Mouse (Mus musculus) ES-Bruce4 (cell line): Measurements from ENCODE around the gene Yju2. TPM values are rescaled to one million over a fixed set of nuclear protein-coding genes. Genes with fewer than 3 reads are reported as not detected.

ENCODE experiments used
- H3K27ac ChIP-seq: 2 replicates; pipeline ENCODE4 v1.5.1; 2012; ENCODE audit warnings: low read length, inconsistent platforms; ENCODE audit not compliant: insufficient read depth
- H3K27me3 ChIP-seq: 2 replicates; pipeline ENCODE4 v1.6.1; 2012; ENCODE audit warnings: mild to moderate bottlenecking, low read length, inconsistent platforms; ENCODE audit not compliant: control insufficient read depth, poor library complexity, insufficient read depth, severe bottlenecking
- H3K36me3 ChIP-seq: 2 replicates; pipeline ENCODE4 v1.6.1; 2012; ENCODE audit warnings: inconsistent platforms, mild to moderate bottlenecking, low read length, moderate library complexity; ENCODE audit not compliant: control insufficient read depth, poor library complexity, insufficient read depth, severe bottlenecking
- H3K4me1 ChIP-seq: one replicate; pipeline ENCODE4 v1.8.1; 2011; ENCODE audit warnings: low read length; ENCODE audit not compliant: control insufficient read depth, insufficient read depth
- H3K4me3 ChIP-seq: 2 replicates; pipeline ENCODE4 v1.5.1; 2011; ENCODE audit warnings: low read depth, mild to moderate bottlenecking, low read length
- H3K9ac ChIP-seq: 2 replicates; pipeline ENCODE4 v1.6.1; 2012; ENCODE audit warnings: low read depth, mild to moderate bottlenecking, inconsistent platforms; ENCODE audit not compliant: poor library complexity, severe bottlenecking
- H3K9me3 ChIP-seq: replicated peaks from 2 replicates; pipeline ENCODE4 v1.6.1; 2012; ENCODE audit warnings: mild to moderate bottlenecking, low read length, inconsistent platforms; ENCODE audit not compliant: control insufficient read depth, poor library complexity, insufficient read depth, severe bottlenecking
- CTCF ChIP-seq: IDR thresholded peaks from one replicate; pipeline ENCODE4 v1.8.1; 2011; ENCODE audit warnings: low read depth, low read length
- EP300 ChIP-seq: IDR thresholded peaks from 2 replicates; pipeline ENCODE4 v1.6.1; 2011; ENCODE audit warnings: low read depth, low read length; ENCODE audit not compliant: insufficient read depth
- POLR2A ChIP-seq: IDR thresholded peaks from one replicate; pipeline ENCODE4 v1.8.1; 2011; ENCODE audit warnings: low read length; ENCODE audit not compliant: insufficient read depth
- polyA plus RNA-seq: library from polyadenylated mRNA; stranded (reverse); fragments of >200 nt; gene quantifications from 2 replicates; pipeline ENCODE4 v1.2.4, GENCODE M21; 2011; ENCODE audit warnings: low read depth; ENCODE audit not compliant: missing spikeins, insufficient read depth, insufficient read length

Yju2 gene
- polyA plus RNA-seq, 1 experiment, result 10.7 TPM

DNA sequence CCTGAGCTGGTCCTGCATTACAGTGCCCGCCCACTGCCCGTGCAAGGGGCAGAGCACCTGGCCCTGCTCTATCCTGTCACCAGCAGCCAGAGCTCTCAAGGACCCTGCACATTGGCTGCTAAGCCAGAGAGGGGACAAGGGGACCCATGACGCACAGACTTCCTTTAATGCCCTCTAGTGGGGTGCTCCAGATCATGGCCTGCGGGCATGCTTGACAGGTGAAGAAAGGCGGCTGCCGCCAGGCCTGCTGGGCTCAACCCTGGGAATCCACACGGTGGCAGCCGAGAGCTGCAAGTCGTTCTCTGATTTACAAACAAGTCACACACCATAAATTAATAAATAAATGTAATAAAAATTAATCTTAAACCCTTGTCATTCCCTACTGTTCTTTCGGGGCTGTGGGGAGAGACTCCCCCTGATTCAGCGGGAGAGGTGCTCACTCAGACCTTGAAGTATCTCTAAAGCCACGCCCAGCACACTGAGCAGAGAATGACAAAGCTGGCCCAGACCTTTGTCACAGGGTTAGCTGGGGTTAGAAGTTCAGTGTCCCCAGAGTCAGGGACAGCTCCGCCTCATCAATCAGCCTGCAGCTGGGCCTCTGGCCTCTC lies 17.5 kb downstream of the Yju2 start:
- TF ChIP-seq CTCF, result peak; percentile 73
- TF ChIP-seq POLR2A, result no peak
- TF ChIP-seq EP300, result no peak
- peak overlapping the region; percentile 42 for H3K27ac ChIP-seq

DNA sequence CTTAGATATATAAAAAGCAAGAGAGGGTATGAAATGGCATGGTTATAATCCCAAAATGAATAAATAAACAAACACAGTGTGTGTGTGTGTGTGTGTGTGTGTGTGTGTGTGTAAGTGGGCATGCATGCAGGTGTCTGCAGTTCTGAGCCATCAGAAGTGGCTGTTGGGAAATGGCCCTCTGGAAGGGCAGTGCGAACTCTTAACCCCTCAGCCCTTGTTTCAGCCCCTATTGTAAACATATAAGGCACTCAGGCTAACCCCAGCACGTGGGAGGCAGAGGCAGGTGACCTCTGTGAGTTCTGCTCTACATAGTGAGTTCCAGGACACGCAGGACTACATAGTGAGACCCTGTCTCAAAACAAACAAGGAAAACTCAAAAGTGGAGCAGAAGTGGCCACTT lies 18.4 kb downstream of the Yju2 start:
- H3K9ac ChIP-seq, result no peak overlapping the region
- no peaks in the 10 kb centered on the region for H3K4me1 ChIP-seq
- no peak overlapping the region for H3K4me3 ChIP-seq
- no peak overlapping the region for H3K27ac ChIP-seq
- no peak for TF ChIP-seq CTCF
- H3K36me3 ChIP-seq, result no peaks in the 10 kb centered on the region
- no peaks in the 10 kb centered on the region for H3K27me3 ChIP-seq
- H3K9me3 ChIP-seq, result no peaks in the 10 kb centered on the region

More for the DNA sequence above, 17.5 kb downstream of the Yju2 start:
- no peaks in the 10 kb centered on the region for H3K27me3 ChIP-seq
- no peak overlapping the region for H3K4me3 ChIP-seq
- H3K9ac ChIP-seq, result no peak overlapping the region
- no peaks in the 10 kb centered on the region for H3K9me3 ChIP-seq
- no peaks in the 10 kb centered on the region for H3K36me3 ChIP-seq
- no peaks in the 10 kb centered on the region for H3K4me1 ChIP-seq

DNA sequence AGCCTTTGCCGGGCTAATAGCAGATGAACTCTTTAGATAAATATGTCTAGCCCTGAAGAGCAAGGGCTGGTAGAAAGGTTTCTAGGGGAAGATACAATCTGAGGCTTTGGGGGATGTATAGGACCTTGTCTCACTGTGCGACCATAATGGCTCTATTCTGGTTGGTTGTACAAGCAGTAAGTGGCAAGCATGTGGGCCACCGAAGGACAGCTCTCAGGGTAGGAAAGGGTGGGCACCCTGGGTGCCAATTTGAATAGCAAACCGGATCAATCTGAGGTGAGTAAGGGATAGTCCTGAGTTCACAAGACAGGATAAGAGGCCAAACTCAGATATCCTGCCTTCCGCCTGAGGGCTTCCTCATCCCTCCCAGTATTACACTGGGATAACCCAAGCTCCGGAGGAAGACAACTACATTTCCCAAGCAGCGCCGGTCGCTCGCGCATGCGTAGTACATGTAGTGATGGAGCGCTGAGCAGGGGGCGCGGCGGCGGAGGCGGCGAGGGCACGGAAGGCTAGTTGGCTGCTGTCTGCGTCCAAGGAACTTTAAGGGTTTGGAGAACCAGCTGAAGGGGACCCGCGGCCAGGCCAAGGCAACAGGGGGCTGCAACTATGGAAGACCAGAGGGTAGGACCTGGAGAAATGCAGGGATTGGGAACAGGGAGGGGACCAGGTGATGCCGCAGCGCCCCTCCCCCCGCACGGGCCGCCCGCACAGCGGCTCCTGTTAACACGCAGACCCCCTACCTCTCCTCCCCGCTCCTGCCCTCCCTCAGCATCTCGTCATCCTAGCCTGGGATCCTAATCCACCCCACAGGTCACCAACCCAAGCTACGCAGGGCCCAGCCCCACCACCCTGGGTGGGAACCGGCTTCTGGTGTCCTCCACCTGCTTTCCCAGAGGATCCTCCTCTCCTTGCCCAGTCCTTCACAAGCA lies 27.4 kb downstream of the Yju2 start, which contains the start of gene Fsd1:
Gene Fsd1 (plus strand): TSS at position 480 of the 932 bp plus-strand sequence.
- H3K4me1 ChIP-seq, result no peaks in the 10 kb centered on the region
- H3K4me3 ChIP-seq, result peak within 1 kb of the TSS; percentile 72
- H3K36me3 ChIP-seq, result no peaks in the 10 kb centered on the region
- H3K27ac ChIP-seq, result no peak within 1 kb of the TSS
- H3K27me3 ChIP-seq, result no peaks in the 10 kb centered on the region
- peak within 1 kb of the TSS; percentile 17 for H3K9ac ChIP-seq
- H3K9me3 ChIP-seq, result no peaks in the 10 kb centered on the region
- no peak for TF ChIP-seq CTCF
- no peak for TF ChIP-seq POLR2A
- no peak for TF ChIP-seq EP300

DNA sequence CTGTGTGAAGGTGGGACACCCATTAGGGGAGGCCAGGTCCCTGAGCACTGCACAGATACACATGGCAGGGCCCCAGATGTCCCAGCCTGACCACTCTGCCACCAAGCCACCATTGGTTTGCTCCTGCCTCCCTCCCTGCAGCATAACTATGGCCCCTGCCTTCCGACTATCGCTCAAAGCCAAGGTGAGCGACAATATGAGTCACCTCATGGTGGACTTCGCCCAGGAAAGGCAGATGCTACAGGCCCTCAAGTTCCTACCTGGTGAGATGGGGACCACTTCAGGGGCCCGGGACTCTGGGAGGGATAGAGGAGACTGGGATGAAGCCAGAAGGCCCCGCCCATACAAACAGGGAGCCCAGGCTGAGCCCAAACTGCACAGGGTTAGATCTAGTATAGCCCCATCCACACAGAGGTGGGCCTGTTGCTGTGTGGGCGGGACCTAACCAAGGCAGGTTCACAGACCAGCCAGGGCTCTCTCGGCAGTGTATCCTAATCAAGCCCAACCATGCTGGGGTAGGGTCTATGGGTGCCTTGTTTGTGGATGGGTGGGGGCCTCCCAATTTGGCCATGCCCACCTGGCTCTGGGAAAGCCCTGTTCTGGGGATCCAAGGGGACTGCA lies 31.5 kb downstream of the Yju2 start:
- Histone ChIP-seq H3K9me3 (no peaks in the 10 kb centered on the region), H3K9ac (no peak overlapping the region), H3K27ac (no peak overlapping the region), H3K4me3 (no peak overlapping the region), H3K4me1 (no peaks in the 10 kb centered on the region), H3K27me3 (no peaks in the 10 kb centered on the region), H3K36me3 (no peaks in the 10 kb centered on the region)
- TF ChIP-seq CTCF (no peak), EP300 (no peak), POLR2A (no peak)

DNA sequence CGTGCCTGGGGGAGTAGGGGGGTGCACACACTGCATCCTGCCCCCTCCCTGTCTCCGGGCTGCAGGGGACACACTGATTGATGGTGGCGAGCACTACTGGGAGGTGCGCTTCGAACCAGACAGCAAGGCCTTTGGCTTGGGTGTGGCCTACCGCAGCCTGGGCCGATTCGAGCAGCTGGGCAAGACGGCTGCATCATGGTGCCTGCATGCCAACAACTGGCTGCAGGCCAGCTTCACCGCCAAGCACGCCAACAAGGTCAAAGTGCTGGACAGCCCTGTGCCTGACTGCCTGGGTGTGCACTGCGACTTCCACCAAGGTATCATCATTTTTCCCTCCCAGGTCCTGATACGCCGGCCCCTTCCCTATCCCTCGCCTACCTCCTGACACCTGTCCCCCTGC lies 37.1 kb downstream of the Yju2 start:
- Histone ChIP-seq H3K27me3 (no peaks in the 10 kb centered on the region), H3K27ac (no peak overlapping the region), H3K9ac (no peak overlapping the region), H3K4me3 (no peak overlapping the region), H3K4me1 (no peaks in the 10 kb centered on the region), H3K36me3 (no peaks in the 10 kb centered on the region), H3K9me3 (no peaks in the 10 kb centered on the region)
- no peak for TF ChIP-seq EP300
- no peak for TF ChIP-seq POLR2A
- no peak for TF ChIP-seq CTCF
